Mouse (Mus musculus): ENCODE results near the gene Dffb. TPM values are rescaled to one million over a fixed set of nuclear protein-coding genes. Genes with fewer than 3 reads are reported as not detected.

Dffb gene
- total and polyA plus RNA-seq, 3 experiments, result 25.1 to 25.2 TPM; not detected in 1

DNA sequence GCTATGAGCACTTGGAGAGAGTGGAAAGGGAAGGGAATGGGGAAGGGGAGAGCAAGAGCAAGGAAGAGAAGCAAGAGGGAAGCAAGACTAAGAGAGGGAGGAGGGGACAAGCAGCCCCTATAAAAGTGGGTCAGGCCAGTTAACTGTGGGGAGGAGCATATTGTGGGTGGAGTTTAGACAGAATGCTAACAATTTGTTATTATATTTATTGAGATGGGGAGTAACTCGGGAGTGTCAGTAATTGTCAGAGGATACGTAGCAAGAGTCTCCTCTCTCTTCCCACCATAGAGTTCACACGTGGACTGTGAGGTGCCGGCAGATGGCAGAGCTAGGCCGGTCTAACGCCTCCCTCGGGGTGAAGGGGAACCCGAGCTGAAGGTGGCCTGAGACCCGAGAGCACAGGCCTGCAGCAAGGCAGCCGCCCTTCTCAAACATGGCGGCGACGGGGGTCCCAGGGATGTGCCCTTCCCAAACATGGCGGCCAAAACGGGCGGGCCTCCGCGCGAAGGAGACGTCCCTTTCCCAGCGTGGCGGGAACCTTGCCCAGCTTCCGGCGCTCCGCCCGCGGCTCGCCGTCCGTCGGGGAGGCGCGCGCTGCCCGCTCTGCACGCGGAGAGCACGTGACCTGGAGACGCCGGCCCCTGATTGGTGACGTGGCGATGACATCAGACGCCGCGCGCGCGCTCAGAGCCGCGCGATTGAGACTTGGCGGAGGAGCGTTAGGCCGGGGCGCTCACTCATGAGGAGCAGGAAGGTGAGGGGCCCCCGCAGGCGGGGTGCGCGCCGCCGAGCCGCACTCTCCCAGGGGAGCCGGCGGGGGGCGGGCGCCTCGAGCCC lies 18.1 kb downstream of the Dffb start, which contains the start of gene A430005L14Rik (continued):
- TF ChIP-seq TBP (IDR thresholded peaks at IDR 0.05; ENCODE audit: low read depth, low read length), result peak; percentile 63; the same call in 1 of the 2 replicates
- no peak for TF ChIP-seq MAFK (IDR thresholded peaks at IDR 0.05; ENCODE audit: borderline replicate concordance, low read depth, low read length)
- no peak for TF ChIP-seq CTCF (IDR thresholded peaks at IDR 0.05 in 2 of 3, conservative IDR thresholded peaks at IDR 0.05 in 1 of 3; ENCODE audit: control insufficient read depth in 1 of 3, insufficient read depth in 1 of 3, low read depth in 2 of 3, low read length in 3 of 3, poor library complexity in 1 of 3, severe bottlenecking in 1 of 3)

DNA sequence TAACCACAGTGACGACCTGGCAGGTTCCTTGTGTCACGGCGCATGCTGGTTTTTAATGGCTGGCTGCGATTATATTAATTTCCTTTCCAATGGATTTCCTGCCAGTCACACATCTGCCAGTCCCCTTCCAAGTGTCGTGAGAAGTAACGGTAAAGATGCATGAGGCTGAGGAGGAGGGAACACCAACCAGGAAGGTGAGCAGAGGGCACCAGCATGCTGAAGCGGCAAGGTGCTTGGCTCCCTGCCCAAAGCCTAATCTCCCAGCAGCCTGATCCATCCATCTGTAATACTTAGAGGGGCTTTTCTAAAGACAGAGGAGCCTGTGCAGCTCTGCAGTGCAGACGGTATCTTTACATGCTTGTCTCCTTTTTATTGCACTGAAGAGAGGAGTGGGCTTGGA lies 19.3 kb downstream of the Dffb start:
- TF ChIP-seq POLR2AphosphoS2 (IDR thresholded peaks at IDR 0.05; ENCODE audit: low read length) (no peak), GATA1 (IDR thresholded peaks at IDR 0.05; ENCODE audit: low read depth, low read length) (no peak), GABPA (IDR thresholded peaks at IDR 0.05; ENCODE audit: low read depth, low read length) (no peak), MAX (IDR thresholded peaks at IDR 0.05; ENCODE audit: low read length) (no peak), HCFC1 (IDR thresholded peaks at IDR 0.05; ENCODE audit: low read depth, low read length) (peak; percentile 37; the same call in 1 of the 2 replicates)
- Histone ChIP-seq H3K27me3 (ENCODE audit: control insufficient read depth in 1 of 2, insufficient read depth in 2 of 2, low read length in 2 of 2) (no peaks in the 10 kb centered on the region), H3K27ac (ENCODE audit: control insufficient read depth, low read depth, low read length) (peak overlapping the region; percentile 98), H3K4me1 (ENCODE audit: control insufficient read depth in 1 of 2, insufficient read depth in 2 of 2, low read length in 2 of 2) (peaks cover 3 to 19% of the 10 kb centered on the region in 2 experiments; a peak in 3 of 4 replicates), H3K36me3 (ENCODE audit: control insufficient read depth in 1 of 2, insufficient read depth in 2 of 2, low read length in 2 of 2) (peaks cover 0 to 11% of the 10 kb centered on the region in 2 experiments; a peak in 2 of 4 replicates), H3K9me3 (replicated peaks; ENCODE audit: insufficient read depth, low read length) (no peaks in the 10 kb centered on the region), H3K79me2 (ENCODE audit: control insufficient read depth, insufficient read depth, low read length, poor library complexity) (peaks cover 10% of the 10 kb centered on the region; the same call in 1 of the 2 replicates), H3K4me3 (ENCODE audit: control insufficient read depth in 1 of 2, insufficient read depth in 1 of 2, low read depth in 2 of 2, low read length in 2 of 2) (peak overlapping the region in 1 of 2 experiments; percentile 3; a peak in 1 of 4 replicates), H3K9ac (ENCODE audit: control insufficient read depth, low read depth, low read length, poor library complexity, severe bottlenecking) (peak overlapping the region; percentile 97)
- DNase-seq (ENCODE audit: low read depth, low spot score), result peak; percentile 55

DNA sequence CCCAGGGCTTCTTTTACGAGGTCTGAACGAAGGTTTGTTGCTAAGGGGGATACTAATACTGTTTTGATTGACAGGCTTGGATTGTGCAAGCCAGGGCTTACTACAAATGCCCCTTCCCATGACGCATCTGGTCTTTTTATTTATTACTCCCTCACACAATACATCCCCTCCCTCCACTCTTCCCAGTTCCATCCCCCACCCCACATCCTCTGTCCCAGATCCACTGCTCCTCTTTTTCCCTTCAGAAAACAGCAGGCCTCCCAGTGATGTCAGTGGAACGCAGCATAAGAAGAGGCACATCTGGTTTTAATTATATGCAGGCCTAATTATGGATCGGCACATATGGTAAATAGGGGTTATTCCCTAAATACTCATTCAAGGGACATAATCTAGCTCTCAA lies 23.2 kb downstream of the Dffb start:
- H3K4me1 ChIP-seq (ENCODE audit: control insufficient read depth in 1 of 2, insufficient read depth in 2 of 2, low read length in 2 of 2), result peaks cover 3 to 13% of the 10 kb centered on the region in 2 experiments; a peak in 3 of 4 replicates
- peaks cover under 1% of the 10 kb centered on the region; the same call in 1 of the 2 replicates for H3K79me2 ChIP-seq (ENCODE audit: control insufficient read depth, insufficient read depth, low read length, poor library complexity)
- DNase-seq (ENCODE audit: low read depth, low spot score), result no peak
- no peaks in the 10 kb centered on the region for H3K9me3 ChIP-seq (replicated peaks; ENCODE audit: insufficient read depth, low read length)
- no peaks in the 10 kb centered on the region for H3K27me3 ChIP-seq (ENCODE audit: control insufficient read depth in 1 of 2, insufficient read depth in 2 of 2, low read length in 2 of 2)
- no peak for TF ChIP-seq TAL1 (IDR thresholded peaks at IDR 0.05; ENCODE audit: low read length)
- TF ChIP-seq RCOR1 (IDR thresholded peaks at IDR 0.05; ENCODE audit: low read depth, low read length), result no peak
- no peak for TF ChIP-seq TCF12 (IDR thresholded peaks at IDR 0.05; ENCODE audit: low read depth, low read length)
- no peak for TF ChIP-seq ELF1 (IDR thresholded peaks at IDR 0.05; ENCODE audit: low read depth, low read length)
- no peak for TF ChIP-seq MYB (IDR thresholded peaks at IDR 0.05; ENCODE audit: low read depth, low read length)
- TF ChIP-seq ZC3H11A (IDR thresholded peaks at IDR 0.05; ENCODE audit: low read depth, low read length), result no peak
- no peak for TF ChIP-seq KAT2A (conservative IDR thresholded peaks at IDR 0.05; ENCODE audit: low read depth, low read length)
- no peak for TF ChIP-seq MAZ (IDR thresholded peaks at IDR 0.05; ENCODE audit: low read depth, low read length)
- no peak for TF ChIP-seq POLR2AphosphoS2 (IDR thresholded peaks at IDR 0.05; ENCODE audit: low read length)
- TF ChIP-seq ETS1 (IDR thresholded peaks at IDR 0.05; ENCODE audit: low read depth, low read length), result no peak
- TF ChIP-seq TBP (IDR thresholded peaks at IDR 0.05; ENCODE audit: low read depth, low read length), result no peak
- no peak for TF ChIP-seq UBTF (IDR thresholded peaks at IDR 0.05; ENCODE audit: borderline replicate concordance, insufficient read depth, low read depth, low read length)
- TF ChIP-seq CHD1 (IDR thresholded peaks at IDR 0.05; ENCODE audit: low read depth, low read length), result no peak
- TF ChIP-seq NELFE (IDR thresholded peaks at IDR 0.05; ENCODE audit: low read depth, low read length), result no peak
- no peak for TF ChIP-seq SMC3 (IDR thresholded peaks at IDR 0.05; ENCODE audit: low read depth, low read length)
- no peak for TF ChIP-seq MEF2A (IDR thresholded peaks at IDR 0.05; ENCODE audit: extremely low read depth, insufficient replicate concordance, low read depth, low read length, poor library complexity, severe bottlenecking)
- no peak for TF ChIP-seq MAFK (IDR thresholded peaks at IDR 0.05; ENCODE audit: borderline replicate concordance, low read depth, low read length)
- TF ChIP-seq HCFC1 (IDR thresholded peaks at IDR 0.05; ENCODE audit: low read depth, low read length), result no peak
- no peak for TF ChIP-seq MYC (IDR thresholded peaks at IDR 0.05; ENCODE audit: low read depth, low read length)
- TF ChIP-seq CTCF (IDR thresholded peaks at IDR 0.05 in 2 of 3, conservative IDR thresholded peaks at IDR 0.05 in 1 of 3; ENCODE audit: control insufficient read depth in 1 of 3, insufficient read depth in 1 of 3, low read depth in 2 of 3, low read length in 3 of 3, poor library complexity in 1 of 3, severe bottlenecking in 1 of 3), result no peak
- no peak overlapping the region for H3K27ac ChIP-seq (ENCODE audit: control insufficient read depth, low read depth, low read length)
- peaks cover 0 to 6% of the 10 kb centered on the region in 2 experiments; a peak in 2 of 4 replicates for H3K36me3 ChIP-seq (ENCODE audit: control insufficient read depth in 1 of 2, insufficient read depth in 2 of 2, low read length in 2 of 2)
- H3K9ac ChIP-seq (ENCODE audit: control insufficient read depth, low read depth, low read length, poor library complexity, severe bottlenecking), result no peak overlapping the region
- H3K4me3 ChIP-seq (ENCODE audit: control insufficient read depth in 1 of 2, insufficient read depth in 1 of 2, low read depth in 2 of 2, low read length in 2 of 2), result no peak overlapping the region

Measured in MEL (cell line).